Mouse (Mus musculus) G1E (cell line): ENCODE measurements around the gene Usp24.

Experiments used
- CTCF ChIP-seq: IDR thresholded peaks from 2 replicates; pipeline ENCODE4 v1.5.1; 2012; ENCODE audit warnings: low read depth, low read length, inconsistent platforms, mixed read lengths
- GATA1 ChIP-seq: IDR thresholded peaks from 2 replicates; pipeline ENCODE4 v1.6.1; 2012; ENCODE audit warnings: borderline replicate concordance, low read length, inconsistent platforms, mixed read lengths

DNA sequence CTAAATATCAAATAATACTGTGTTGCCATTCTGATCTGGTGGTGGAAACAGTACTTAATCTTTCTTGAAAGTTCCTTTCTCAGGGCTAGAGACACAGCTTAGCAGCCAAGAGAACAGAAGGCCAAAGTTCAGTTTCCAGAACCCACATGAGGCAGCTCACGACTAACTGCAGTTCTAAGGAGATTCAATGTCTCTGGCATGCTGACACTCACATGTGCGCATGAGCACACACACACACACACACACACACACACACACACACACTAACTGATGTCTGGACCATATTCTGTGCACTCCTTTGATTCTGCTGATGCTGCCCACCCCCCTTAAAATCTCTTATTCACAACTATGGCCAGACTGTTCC, 34.9 kb upstream of the Usp24 start:
- TF ChIP-seq CTCF (no peak), GATA1 (no peak)
